Mouse (Mus musculus): Measurements from ENCODE around the gene Kcnd2. TPM values are rescaled to one million over a fixed set of nuclear protein-coding genes. Genes with fewer than 3 reads are reported as not detected.

Gene Kcnd2
- polyA plus RNA-seq, 1 experiment from 2014 or later = 2.8 TPM

GRCm38 (mm10) chr6:21431120-21431519, 215.8 kb downstream of the Kcnd2 start:
- ATAC-seq (ENCODE audit: insufficient number of reproducible peaks, insufficient read depth, low FRiP score, low read depth) = no peak
- no peaks in the 10 kb centered on the region for H3K9me3 ChIP-seq (ENCODE audit: control insufficient read depth, low read length)
- H3K36me3 ChIP-seq (ENCODE audit: control insufficient read depth, insufficient read depth, low read length) = no peaks in the 10 kb centered on the region
- H3K4me2 ChIP-seq (ENCODE audit: low read length) = no peak overlapping the region
- no peak overlapping the region for H3K27ac ChIP-seq (replicated peaks in 1 of 2; ENCODE audit: control insufficient read depth in 1 of 2, insufficient read depth in 1 of 2, low read depth in 2 of 2, low read length in 2 of 2)
- no peaks in the 10 kb centered on the region for H3K27me3 ChIP-seq (ENCODE audit: control insufficient read depth, insufficient read depth, low read length)
- no peak overlapping the region for H3K4me3 ChIP-seq (ENCODE audit: control insufficient read depth in 1 of 2, insufficient read depth in 1 of 2, low read depth in 1 of 2, low read length in 2 of 2)
- H3K9ac ChIP-seq (ENCODE audit: low read length) = no peak overlapping the region
- no peaks in the 10 kb centered on the region for H3K4me1 ChIP-seq (ENCODE audit: control insufficient read depth in 2 of 2, insufficient read depth in 2 of 2, low read length in 2 of 2)
- 82% methylated on average over 1 of the region's 1 CpGs for WGBS

- no peaks in the 10 kb centered on the region for H3K9me3 ChIP-seq (ENCODE audit: control insufficient read depth, low read length)
- H3K4me1 ChIP-seq (ENCODE audit: control insufficient read depth in 2 of 2, insufficient read depth in 2 of 2, low read length in 2 of 2) = peaks cover 0 to 3% of the 10 kb centered on the region in 2 experiments; a peak in 1 of 4 replicates
- H3K27me3 ChIP-seq (ENCODE audit: control insufficient read depth, insufficient read depth, low read length) = no peaks in the 10 kb centered on the region
- H3K9ac ChIP-seq (ENCODE audit: low read length) = no peak overlapping the region
- H3K27ac ChIP-seq (replicated peaks in 1 of 2; ENCODE audit: control insufficient read depth in 1 of 2, insufficient read depth in 1 of 2, low read depth in 2 of 2, low read length in 2 of 2) = no peak overlapping the region
- H3K4me2 ChIP-seq (ENCODE audit: low read length) = no peak overlapping the region
- H3K36me3 ChIP-seq (ENCODE audit: control insufficient read depth, insufficient read depth, low read length) = no peaks in the 10 kb centered on the region
- no peak overlapping the region for H3K4me3 ChIP-seq (ENCODE audit: control insufficient read depth in 1 of 2, insufficient read depth in 1 of 2, low read depth in 1 of 2, low read length in 2 of 2)
- ATAC-seq (ENCODE audit: insufficient number of reproducible peaks, insufficient read depth, low FRiP score, low read depth) = no peak
Observed at GRCm38 (mm10) chr6:21464719-21465118, 249.4 kb downstream of the Kcnd2 start.

- WGBS = 63% methylated on average over 1 of the region's 1 CpGs
Observed at GRCm38 (mm10) chr6:21471891-21472544, 256.7 kb downstream of the Kcnd2 start.

GRCm38 (mm10) chr6:21482714-21483113, 267.4 kb downstream of the Kcnd2 start:
- 90% methylated on average over 2 of the region's 2 CpGs for WGBS
- H3K36me3 ChIP-seq (ENCODE audit: control insufficient read depth, insufficient read depth, low read length) = no peaks in the 10 kb centered on the region

More at GRCm38 (mm10) chr6:21471891-21472544, 256.7 kb downstream of the Kcnd2 start:
- Histone ChIP-seq H3K27ac (replicated peaks in 1 of 2; ENCODE audit: control insufficient read depth in 1 of 2, insufficient read depth in 1 of 2, low read depth in 2 of 2, low read length in 2 of 2) (no peak overlapping the region), H3K9ac (ENCODE audit: low read length) (no peak overlapping the region), H3K4me3 (ENCODE audit: control insufficient read depth in 1 of 2, insufficient read depth in 1 of 2, low read depth in 1 of 2, low read length in 2 of 2) (no peak overlapping the region), H3K27me3 (ENCODE audit: control insufficient read depth, insufficient read depth, low read length) (no peaks in the 10 kb centered on the region), H3K9me3 (ENCODE audit: control insufficient read depth, low read length) (no peaks in the 10 kb centered on the region), H3K4me2 (ENCODE audit: low read length) (no peak overlapping the region), H3K36me3 (ENCODE audit: control insufficient read depth, insufficient read depth, low read length) (no peaks in the 10 kb centered on the region), H3K4me1 (ENCODE audit: control insufficient read depth in 2 of 2, insufficient read depth in 2 of 2, low read length in 2 of 2) (peaks cover 0 to 3% of the 10 kb centered on the region in 2 experiments; a peak in 1 of 4 replicates)
- ATAC-seq (ENCODE audit: insufficient number of reproducible peaks, insufficient read depth, low FRiP score, low read depth) = no peak

GRCm38 (mm10) chr6:21488536-21488935, 273.2 kb downstream of the Kcnd2 start:
- WGBS = 78% methylated on average over 2 of the region's 2 CpGs
- no peak for ATAC-seq (ENCODE audit: insufficient number of reproducible peaks, insufficient read depth, low FRiP score, low read depth)
- no peak overlapping the region for H3K4me3 ChIP-seq (ENCODE audit: control insufficient read depth in 1 of 2, insufficient read depth in 1 of 2, low read depth in 1 of 2, low read length in 2 of 2)

More at GRCm38 (mm10) chr6:21482714-21483113, 267.4 kb downstream of the Kcnd2 start:
- H3K27ac ChIP-seq (replicated peaks in 1 of 2; ENCODE audit: control insufficient read depth in 1 of 2, insufficient read depth in 1 of 2, low read depth in 2 of 2, low read length in 2 of 2) = no peak overlapping the region
- no peaks in the 10 kb centered on the region for H3K9me3 ChIP-seq (ENCODE audit: control insufficient read depth, low read length)
- no peaks in the 10 kb centered on the region for H3K4me1 ChIP-seq (ENCODE audit: control insufficient read depth in 2 of 2, insufficient read depth in 2 of 2, low read length in 2 of 2)
- no peak overlapping the region for H3K9ac ChIP-seq (ENCODE audit: low read length)
- H3K27me3 ChIP-seq (ENCODE audit: control insufficient read depth, insufficient read depth, low read length) = no peaks in the 10 kb centered on the region
- no peak for ATAC-seq (ENCODE audit: insufficient number of reproducible peaks, insufficient read depth, low FRiP score, low read depth)
- no peak overlapping the region for H3K4me3 ChIP-seq (ENCODE audit: control insufficient read depth in 1 of 2, insufficient read depth in 1 of 2, low read depth in 1 of 2, low read length in 2 of 2)
- no peak overlapping the region for H3K4me2 ChIP-seq (ENCODE audit: low read length)

GRCm38 (mm10) chr6:21502921-21503320, 287.6 kb downstream of the Kcnd2 start:
- no peaks in the 10 kb centered on the region for H3K9me3 ChIP-seq (ENCODE audit: control insufficient read depth, low read length)
- WGBS = 69% methylated on average over 1 of the region's 1 CpGs
- H3K27ac ChIP-seq (replicated peaks in 1 of 2; ENCODE audit: control insufficient read depth in 1 of 2, insufficient read depth in 1 of 2, low read depth in 2 of 2, low read length in 2 of 2) = no peak overlapping the region
- no peak overlapping the region for H3K4me2 ChIP-seq (ENCODE audit: low read length)
- no peaks in the 10 kb centered on the region for H3K4me1 ChIP-seq (ENCODE audit: control insufficient read depth in 2 of 2, insufficient read depth in 2 of 2, low read length in 2 of 2)
- no peaks in the 10 kb centered on the region for H3K27me3 ChIP-seq (ENCODE audit: control insufficient read depth, insufficient read depth, low read length)
- no peak overlapping the region for H3K4me3 ChIP-seq (ENCODE audit: control insufficient read depth in 1 of 2, insufficient read depth in 1 of 2, low read depth in 1 of 2, low read length in 2 of 2)
- ATAC-seq (ENCODE audit: insufficient number of reproducible peaks, insufficient read depth, low FRiP score, low read depth) = no peak
- no peak overlapping the region for H3K9ac ChIP-seq (ENCODE audit: low read length)
- no peaks in the 10 kb centered on the region for H3K36me3 ChIP-seq (ENCODE audit: control insufficient read depth, insufficient read depth, low read length)

More at GRCm38 (mm10) chr6:21488536-21488935, 273.2 kb downstream of the Kcnd2 start:
- H3K36me3 ChIP-seq (ENCODE audit: control insufficient read depth, insufficient read depth, low read length) = no peaks in the 10 kb centered on the region
- no peaks in the 10 kb centered on the region for H3K4me1 ChIP-seq (ENCODE audit: control insufficient read depth in 2 of 2, insufficient read depth in 2 of 2, low read length in 2 of 2)
- no peak overlapping the region for H3K4me2 ChIP-seq (ENCODE audit: low read length)
- H3K27ac ChIP-seq (replicated peaks in 1 of 2; ENCODE audit: control insufficient read depth in 1 of 2, insufficient read depth in 1 of 2, low read depth in 2 of 2, low read length in 2 of 2) = no peak overlapping the region
- H3K9me3 ChIP-seq (ENCODE audit: control insufficient read depth, low read length) = peaks cover 3% of the 10 kb centered on the region; the same call in 1 of the 2 replicates
- no peaks in the 10 kb centered on the region for H3K27me3 ChIP-seq (ENCODE audit: control insufficient read depth, insufficient read depth, low read length)
- H3K9ac ChIP-seq (ENCODE audit: low read length) = no peak overlapping the region

GRCm38 (mm10) chr6:21510621-21511239, 295.4 kb downstream of the Kcnd2 start:
- ATAC-seq (ENCODE audit: insufficient number of reproducible peaks, insufficient read depth, low FRiP score, low read depth) = no peak
- Histone ChIP-seq H3K36me3 (ENCODE audit: control insufficient read depth, insufficient read depth, low read length) (no peaks in the 10 kb centered on the region), H3K4me2 (ENCODE audit: low read length) (no peak overlapping the region), H3K27ac (replicated peaks in 1 of 2; ENCODE audit: control insufficient read depth in 1 of 2, insufficient read depth in 1 of 2, low read depth in 2 of 2, low read length in 2 of 2) (no peak overlapping the region), H3K4me1 (ENCODE audit: control insufficient read depth in 2 of 2, insufficient read depth in 2 of 2, low read length in 2 of 2) (no peaks in the 10 kb centered on the region), H3K9me3 (ENCODE audit: control insufficient read depth, low read length) (no peaks in the 10 kb centered on the region), H3K27me3 (ENCODE audit: control insufficient read depth, insufficient read depth, low read length) (no peaks in the 10 kb centered on the region), H3K9ac (ENCODE audit: low read length) (no peak overlapping the region), H3K4me3 (ENCODE audit: control insufficient read depth in 1 of 2, insufficient read depth in 1 of 2, low read depth in 1 of 2, low read length in 2 of 2) (no peak overlapping the region)
- WGBS = 87% methylated on average over 3 of the region's 3 CpGs
